Mouse (Mus musculus): ENCODE results near the gene Dgki.

- TF ChIP-seq CHD2 (IDR thresholded peaks at IDR 0.05; ENCODE audit: low read depth, low read length) (no peak), ZNF384 (IDR thresholded peaks at IDR 0.05; ENCODE audit: low read depth, low read length) (no peak), MAFK (IDR thresholded peaks at IDR 0.05; ENCODE audit: insufficient read depth, low read depth, low read length) (no peak), HCFC1 (IDR thresholded peaks at IDR 0.05; ENCODE audit: borderline replicate concordance, insufficient read depth, low read length) (no peak), ZC3H11A (IDR thresholded peaks at IDR 0.05; ENCODE audit: borderline replicate concordance, low read depth, low read length) (no peak)
These were observed 288.4 kb downstream of the Dgki start for GRCm38 (mm10) chr6:37011597-37011996.

Data from ES-E14 (cell line).